Mouse (Mus musculus) kidney, adult 2 months (tissue): ENCODE measurements around the gene Ppp1r1a. TPM values are rescaled to one million over a fixed set of nuclear protein-coding genes. Genes with fewer than 3 reads are reported as not detected.

ENCODE experiments used
- DNase-seq: peaks from one replicate; pipeline ENCODE4 v3.0.0; 2021
- H3K27ac ChIP-seq: fragments of 200-500 bp; 2 replicates; pipeline ENCODE4 v1.5.1; 2012; ENCODE audit warnings: low read depth, low read length, control low read depth, inconsistent platforms; ENCODE audit not compliant: insufficient read depth
- H3K27me3 ChIP-seq: fragments of 200-500 bp; replicated peaks from 2 replicates; pipeline ENCODE4 v1.6.1; 2012; ENCODE audit warnings: mild to moderate bottlenecking, moderate library complexity, low read length, inconsistent platforms; ENCODE audit not compliant: control insufficient read depth, insufficient read depth
- H3K36me3 ChIP-seq: fragments of 200-500 bp; 2 replicates; pipeline ENCODE4 v1.6.1; 2012; ENCODE audit warnings: mild to moderate bottlenecking, moderate library complexity, low read length, inconsistent platforms; ENCODE audit not compliant: control insufficient read depth, insufficient read depth
- H3K4me1 ChIP-seq: fragments of 200-500 bp; 2 replicates; pipeline ENCODE4 v1.6.1; 2011; ENCODE audit warnings: low read length; ENCODE audit not compliant: control insufficient read depth, insufficient read depth
- H3K4me3 ChIP-seq: fragments of 200-500 bp; 2 replicates; pipeline ENCODE4 v1.5.1; 2011; ENCODE audit warnings: mild to moderate bottlenecking, low read depth, low read length, control low read depth; ENCODE audit not compliant: insufficient read depth
- CTCF ChIP-seq: fragments of 200-500 bp; conservative IDR thresholded peaks from 2 replicates; pipeline ENCODE4 v1.5.1; 2011; ENCODE audit warnings: low read depth, mild to moderate bottlenecking, control low read depth, low read length, moderate library complexity, mixed read lengths; ENCODE audit not compliant: insufficient read depth, insufficient read length
- POLR2A ChIP-seq: fragments of 200-500 bp; IDR thresholded peaks from one replicate; pipeline ENCODE4 v1.6.1; 2011; ENCODE audit warnings: low read depth, low read length, control low read depth
- WGBS: fragments of 180-500 bp; shearing (Covaris S2); methylation state at CpG from one replicate; pipeline ENCODE4 v1.1.7; 2018; 5-methylcytosine and 5-hydroxymethylcytosine counted together
- polyA plus RNA-seq: library from polyadenylated mRNA; depleted of rRNA; stranded (reverse); fragments of >200 nt; gene quantifications from 2 replicates; pipeline ENCODE4 v1.2.3, GENCODE M21; 2012; rRNA removed

The Ppp1r1a gene
- polyA plus RNA-seq = 253 and 258 TPM in 2 replicates

DNA sequence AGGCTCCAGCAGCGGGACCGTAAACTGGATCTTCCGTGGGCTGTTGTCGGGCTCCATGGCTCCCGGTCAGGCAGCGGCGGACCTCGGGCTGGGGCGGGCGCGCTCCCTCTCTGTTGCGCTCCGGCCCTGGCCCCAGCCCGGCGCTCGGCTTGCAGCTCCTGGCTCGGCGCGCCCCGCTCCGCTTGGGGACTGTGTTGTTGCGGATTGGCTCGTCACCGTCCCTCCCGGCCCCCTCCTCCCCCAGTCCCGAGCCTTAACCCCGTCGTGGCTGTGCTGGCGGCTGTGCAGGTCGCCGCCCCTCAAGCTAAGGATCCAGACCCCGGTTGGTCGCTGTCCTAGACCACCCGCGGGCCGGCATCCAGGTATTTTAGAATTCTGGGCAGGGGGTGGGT, at the start of gene Ppp1r1a:
TSS of gene Ppp1r1a (minus strand) at position 182 of the 392 bp plus-strand sequence.
- TF ChIP-seq POLR2A (no peak), CTCF (no peak)
- Histone ChIP-seq H3K4me3 (peak within 1 kb of the TSS; percentile 69), H3K36me3 (no peaks in the 10 kb centered on the region), H3K27ac (peak within 1 kb of the TSS; percentile 92), H3K4me1 (0 out of 2 replicates have a peak, but pooled peaks cover 3% of the 10 kb centered on the region), H3K27me3 (no peaks in the 10 kb centered on the region)
- DNase-seq = peak; percentile 61
- WGBS = 2% methylated on average over 36 of the region's 36 CpGs

DNA sequence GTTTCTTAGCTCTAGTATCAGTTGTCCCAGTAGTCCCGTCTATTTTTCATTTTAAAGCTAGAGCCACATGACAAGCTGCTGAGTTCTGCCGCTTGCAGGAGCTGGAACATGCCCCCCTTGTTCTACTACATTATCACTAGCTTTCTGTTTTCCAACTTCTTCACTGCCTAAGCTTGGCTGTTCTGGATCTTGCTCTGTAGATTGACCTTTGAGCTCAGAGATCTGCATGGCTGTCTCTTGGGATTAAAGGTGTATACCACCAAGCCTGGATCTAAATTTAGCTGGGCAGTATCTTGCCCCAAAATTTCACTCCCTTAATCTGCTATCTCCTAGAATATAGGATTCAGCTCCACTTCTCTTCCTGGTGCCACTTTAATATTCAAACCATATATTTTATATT, 48.1 kb upstream of the Ppp1r1a start:
- 39% methylated on average over 2 of the region's 2 CpGs for WGBS
- no peaks in the 10 kb centered on the region for H3K36me3 ChIP-seq
- TF ChIP-seq CTCF = no peak
- TF ChIP-seq POLR2A = no peak
- H3K4me3 ChIP-seq = no peak overlapping the region
- H3K27ac ChIP-seq = no peak overlapping the region
- H3K4me1 ChIP-seq = peaks cover 5% of the 10 kb centered on the region; the same call in 1 of the 2 replicates
- peak; percentile 59 for DNase-seq
- H3K27me3 ChIP-seq = no peaks in the 10 kb centered on the region

DNA sequence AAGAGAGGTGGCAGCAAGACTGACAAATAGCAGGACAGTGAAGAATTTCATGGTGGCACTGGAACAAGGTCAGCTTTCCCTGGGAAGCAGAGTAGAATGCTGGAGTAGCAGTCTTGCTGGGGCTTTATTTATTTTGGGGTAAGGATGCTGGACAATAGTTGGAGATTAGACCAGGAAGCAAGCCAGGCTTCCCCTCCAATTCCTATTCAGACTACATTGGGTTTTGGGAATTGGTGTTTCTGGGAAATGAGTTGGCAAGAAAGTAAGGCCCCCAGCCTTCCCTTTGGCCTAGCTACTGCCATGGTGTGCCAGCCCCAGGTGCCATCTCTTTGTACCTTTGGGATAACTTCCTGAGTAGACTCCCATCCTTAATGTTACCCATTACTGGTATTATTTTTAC, 27.2 kb upstream of the Ppp1r1a start, which contains the start of gene Glycam1:
TSS of gene Glycam1 (minus strand) at position 101 of the 400 bp plus-strand sequence.
- Histone ChIP-seq H3K27ac (no peak within 1 kb of the TSS), H3K27me3 (no peaks in the 10 kb centered on the region), H3K4me3 (no peak within 1 kb of the TSS), H3K36me3 (no peaks in the 10 kb centered on the region), H3K4me1 (no peaks in the 10 kb centered on the region)
- TF ChIP-seq CTCF (no peak), POLR2A (no peak)
- no peak for DNase-seq

DNA sequence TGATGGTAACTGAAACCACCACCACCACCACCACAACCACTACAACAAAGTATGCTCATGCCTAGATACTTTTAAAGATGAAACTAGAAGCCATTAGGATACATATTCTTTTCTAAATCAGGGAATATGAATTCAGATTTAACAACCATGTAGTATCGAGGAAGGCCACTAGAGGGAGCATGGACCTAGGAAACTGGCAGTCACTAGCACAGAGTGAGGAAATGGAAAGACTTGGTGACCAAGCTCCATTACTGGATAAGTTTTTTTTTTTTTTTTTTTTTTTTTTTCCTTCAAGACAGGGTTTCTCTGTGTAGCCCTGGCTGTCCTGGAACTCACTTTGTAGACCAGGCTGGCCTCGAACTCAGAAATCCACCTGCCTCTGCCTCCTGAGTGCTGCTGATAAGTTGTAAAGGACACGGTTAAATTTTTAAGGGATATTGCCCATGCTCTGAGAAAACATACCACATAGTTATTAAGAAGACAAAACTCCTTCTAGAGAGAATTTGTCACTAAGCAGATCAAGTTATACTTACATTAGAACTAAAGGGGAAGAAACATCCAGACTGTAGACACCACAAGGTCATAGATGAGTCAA, 14.4 kb upstream of the Ppp1r1a start:
- WGBS = 44% methylated on average over 3 of the region's 3 CpGs
- DNase-seq = peak; percentile 71

DNA sequence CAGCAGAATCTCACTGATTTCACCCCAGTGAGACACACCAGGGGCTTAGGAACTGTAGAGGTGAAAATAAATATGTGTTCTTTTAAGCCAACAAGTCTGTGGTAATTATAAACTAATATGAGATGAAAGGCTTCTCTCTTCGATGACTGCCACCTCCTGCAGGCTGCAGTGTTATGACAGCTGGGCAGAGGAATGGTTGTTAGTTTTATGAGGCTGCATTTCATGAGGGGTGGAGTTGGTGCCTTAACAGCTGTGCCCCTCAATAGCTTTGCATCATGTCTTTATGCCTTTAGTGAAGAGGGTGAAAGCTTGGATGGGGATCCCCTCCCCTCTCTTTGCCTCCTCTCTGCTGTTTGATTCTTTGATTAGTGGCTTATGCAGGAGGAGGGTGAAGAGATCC, 13.2 kb upstream of the Ppp1r1a start:
- Histone ChIP-seq H3K36me3 (no peaks in the 10 kb centered on the region), H3K27me3 (no peaks in the 10 kb centered on the region; the same call in 1 of the 2 replicates), H3K4me1 (peaks cover 2% of the 10 kb centered on the region; the same call in 1 of the 2 replicates), H3K27ac (peak overlapping the region; percentile 60; the same call in 1 of the 2 replicates), H3K4me3 (no peak overlapping the region)
- 5% methylated on average over 1 of the region's 1 CpGs for WGBS
- TF ChIP-seq CTCF = no peak
- TF ChIP-seq POLR2A = no peak
- DNase-seq = no peak

More for the DNA sequence above, 14.4 kb upstream of the Ppp1r1a start:
- H3K4me3 ChIP-seq = no peak overlapping the region
- H3K36me3 ChIP-seq = no peaks in the 10 kb centered on the region
- no peak for TF ChIP-seq POLR2A
- peak; percentile 65 for TF ChIP-seq CTCF
- H3K27ac ChIP-seq = peak overlapping the region; percentile 31
- peaks cover 2% of the 10 kb centered on the region; the same call in 1 of the 2 replicates for H3K4me1 ChIP-seq
- H3K27me3 ChIP-seq = no peaks in the 10 kb centered on the region; the same call in 1 of the 2 replicates

- no peak overlapping the region for H3K4me3 ChIP-seq
- peaks cover 2% of the 10 kb centered on the region; the same call in 1 of the 2 replicates for H3K4me1 ChIP-seq
- WGBS = 94% methylated on average over 1 of the region's 1 CpGs
- DNase-seq = no peak
- H3K27ac ChIP-seq = peak overlapping the region; percentile 38; the same call in 1 of the 2 replicates
- no peaks in the 10 kb centered on the region for H3K36me3 ChIP-seq
- H3K27me3 ChIP-seq = no peaks in the 10 kb centered on the region; the same call in 1 of the 2 replicates
- TF ChIP-seq POLR2A (no peak), CTCF (no peak)
Measured at GRCm38 (mm10) chr15:103549475-103549874, 11.7 kb upstream of the Ppp1r1a start.

GRCm38 (mm10) chr15:103547983-103548382, 10.2 kb upstream of the Ppp1r1a start:
- WGBS = 90% methylated on average over 3 of the region's 3 CpGs
- Histone ChIP-seq H3K4me3 (no peak overlapping the region), H3K27me3 (no peaks in the 10 kb centered on the region; the same call in 1 of the 2 replicates), H3K4me1 (peaks cover 2% of the 10 kb centered on the region; the same call in 1 of the 2 replicates), H3K36me3 (no peaks in the 10 kb centered on the region), H3K27ac (no peak overlapping the region)
- TF ChIP-seq CTCF (no peak), POLR2A (no peak)
- no peak for DNase-seq
